Mouse (Mus musculus): Measurements from ENCODE around the gene Kcna5. TPM values are rescaled to one million over a fixed set of nuclear protein-coding genes. Genes with fewer than 3 reads are reported as not detected.
A peak's percentile ranks its signal among the peaks of the same experiment; 100 is the strongest.

Gene Kcna5
- total RNA-seq, 4 experiments from 2014 or later = 1.1 to 2.8 (median 1.7) TPM

- DNase-seq (ENCODE audit: low spot score in 2 of 2) = no peak
Measured at GRCm38 (mm10) chr6:126536926-126537325, 1.7 kb upstream of the Kcna5 start.

DNA sequence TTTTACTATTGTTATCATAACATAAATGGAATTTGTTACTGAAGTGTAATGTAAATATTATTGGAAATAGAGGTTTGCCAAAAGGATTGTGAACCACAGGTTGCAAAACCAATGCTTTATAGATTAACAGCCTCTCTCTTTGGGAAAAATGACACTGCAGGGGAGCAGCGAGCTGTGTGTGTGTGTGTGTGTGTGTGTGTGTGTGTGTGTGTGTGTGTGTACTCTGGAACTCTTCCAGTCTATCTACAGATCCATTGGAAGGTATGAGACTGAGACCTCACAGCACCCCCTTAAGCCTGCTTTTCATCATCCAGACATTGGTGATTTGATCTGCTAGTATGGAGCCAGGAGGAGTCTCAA is 679 bp upstream of the Kcna5 start:
- DNase-seq (ENCODE audit: low spot score in 2 of 2) = no peak

DNA sequence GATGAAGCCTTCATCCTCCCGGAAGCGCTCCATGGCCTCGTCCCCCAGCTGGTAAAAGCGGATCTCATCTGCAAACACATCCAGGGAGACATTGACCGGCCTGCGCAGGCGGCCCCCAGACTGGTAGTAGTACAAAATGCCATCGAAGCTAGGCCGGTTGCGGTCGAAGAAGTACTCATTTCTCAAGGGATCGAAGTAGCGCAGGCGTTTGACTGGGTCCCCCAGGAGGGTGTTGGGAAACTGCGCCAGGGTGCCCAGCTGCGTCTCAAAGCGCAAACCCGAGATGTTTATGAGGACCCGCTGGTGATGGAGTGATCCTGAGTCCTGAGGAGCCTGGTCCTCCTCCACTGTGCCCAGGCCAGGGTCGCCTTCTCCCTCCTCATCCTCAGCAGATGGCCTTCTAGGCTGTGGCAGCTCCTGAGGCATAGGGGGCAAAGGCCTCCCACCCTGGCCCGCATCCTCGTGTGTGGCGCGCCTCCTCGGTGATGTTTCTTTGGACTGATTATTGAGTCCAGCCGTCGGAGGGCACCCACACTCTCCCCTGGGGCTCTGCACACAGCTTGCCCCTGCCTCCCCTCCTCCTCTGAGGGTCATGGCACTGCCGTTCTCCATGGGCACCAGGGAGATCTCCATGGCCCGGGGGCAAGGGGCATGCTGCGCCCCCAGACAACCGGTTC is 543 bp downstream of the Kcna5 start:
- DNase-seq (ENCODE audit: low spot score in 2 of 2) = no peak

DNA sequence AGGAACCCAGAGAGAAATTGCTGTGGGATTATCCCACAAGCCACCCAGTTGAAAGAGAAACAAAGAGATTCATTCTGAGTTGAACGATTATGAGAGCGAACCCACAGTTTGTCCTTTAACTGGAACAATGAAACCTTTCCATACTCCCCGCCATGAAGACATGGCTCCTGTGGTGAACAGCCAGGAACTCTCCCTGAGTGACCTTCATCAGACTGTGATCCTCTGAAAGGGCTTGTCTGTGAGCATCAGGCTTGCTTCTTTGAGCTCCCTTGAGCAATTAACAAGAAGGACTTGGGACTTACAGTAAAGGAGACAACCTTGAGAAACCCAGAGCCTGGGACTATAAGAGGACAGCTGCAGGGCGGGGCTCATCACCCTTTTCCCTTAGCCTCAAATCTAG is 3.9 kb downstream of the Kcna5 start:
- no peak for DNase-seq (ENCODE audit: low spot score in 2 of 2)

- DNase-seq (ENCODE audit: low spot score in 2 of 2) = no peak
Measured at GRCm38 (mm10) chr6:126530019-126530418, 5.2 kb downstream of the Kcna5 start.

DNA sequence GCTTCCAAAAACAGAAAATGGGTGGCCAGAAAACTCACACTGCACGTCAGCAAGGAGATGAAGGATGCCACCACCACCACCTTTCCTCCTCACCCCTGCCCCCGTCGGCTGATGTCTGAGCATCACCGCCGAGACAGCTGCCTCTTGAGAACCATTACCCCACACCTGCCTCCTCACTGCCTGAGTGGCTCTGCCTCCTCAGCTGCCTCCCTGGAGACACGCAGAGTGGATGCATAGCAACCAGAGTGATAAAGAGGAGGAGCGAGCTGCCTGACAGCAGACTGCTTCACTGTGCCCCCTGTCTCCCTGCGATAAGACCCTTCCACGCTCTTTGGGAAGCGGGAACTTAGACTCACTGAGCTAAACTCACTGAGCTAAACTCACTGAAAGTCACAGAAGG is 20.5 kb downstream of the Kcna5 start:
- DNase-seq (ENCODE audit: low spot score in 2 of 2) = peak; percentile 21 to 27

GRCm38 (mm10) chr6:126513714-126514248 is 21.4 kb downstream of the Kcna5 start:
- DNase-seq (ENCODE audit: low spot score in 2 of 2) = no peak

GRCm38 (mm10) chr6:126513154-126513553 is 22.1 kb downstream of the Kcna5 start:
- no peak for DNase-seq (ENCODE audit: low spot score in 2 of 2)

GRCm38 (mm10) chr6:126508671-126509070 is 26.5 kb downstream of the Kcna5 start:
- no peak for DNase-seq (ENCODE audit: low spot score in 2 of 2)

GRCm38 (mm10) chr6:126503920-126504319 is 31.3 kb downstream of the Kcna5 start:
- no peak for DNase-seq (ENCODE audit: low spot score in 2 of 2)

DNA sequence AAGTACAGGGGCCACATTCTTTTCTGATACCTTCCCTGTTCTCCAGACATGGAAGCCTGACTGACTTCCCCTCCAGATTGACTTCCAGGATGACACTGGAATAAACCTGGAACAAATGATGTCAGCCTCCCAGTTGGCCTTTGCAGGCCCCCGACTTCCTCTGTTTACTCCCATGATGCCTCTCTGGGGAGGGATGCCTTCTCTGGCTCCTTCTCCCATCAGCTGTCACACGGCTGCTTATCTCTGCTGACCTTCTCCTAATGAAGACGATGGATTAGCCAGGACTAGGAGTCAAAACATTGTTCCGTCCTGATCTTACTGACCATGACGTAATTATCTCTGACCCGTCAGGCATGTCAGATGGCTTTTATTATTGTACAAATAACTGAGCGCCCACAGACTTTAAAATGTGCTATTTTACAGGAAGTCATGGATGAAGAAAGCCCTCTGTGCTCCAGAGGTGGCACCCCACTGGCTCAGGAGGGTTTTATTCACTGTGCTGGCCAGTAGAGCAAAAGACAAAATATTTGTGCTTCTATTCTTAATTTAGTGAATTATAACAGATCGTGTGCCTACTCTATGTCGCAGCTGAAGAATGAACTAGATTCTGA is 32.4 kb downstream of the Kcna5 start:
- DNase-seq (ENCODE audit: low spot score in 2 of 2) = no peak

- no peak for DNase-seq (ENCODE audit: low spot score in 2 of 2)
Measured at GRCm38 (mm10) chr6:126500985-126501384, 34.2 kb downstream of the Kcna5 start.

DNA sequence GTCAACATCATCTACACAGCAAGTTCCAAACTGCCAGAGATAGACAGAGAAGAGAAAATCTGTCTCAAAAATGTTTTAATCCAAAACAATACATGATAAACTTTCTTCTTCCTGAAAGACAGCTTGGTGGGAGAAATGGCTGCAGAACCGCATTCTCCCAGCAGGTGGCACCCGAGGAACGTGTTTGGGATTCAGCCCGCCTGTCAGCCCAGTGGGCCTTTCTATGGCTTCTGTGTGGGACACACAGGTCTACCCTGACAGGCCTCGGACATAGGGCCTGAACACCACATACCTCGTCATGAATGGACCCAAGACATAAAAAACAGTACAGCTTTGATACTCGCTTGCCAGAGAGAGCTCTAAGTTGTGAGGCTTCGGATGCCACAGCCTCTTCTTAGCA is 35.1 kb downstream of the Kcna5 start:
- DNase-seq (ENCODE audit: low spot score in 2 of 2) = peak; percentile 38 to 87

DNA sequence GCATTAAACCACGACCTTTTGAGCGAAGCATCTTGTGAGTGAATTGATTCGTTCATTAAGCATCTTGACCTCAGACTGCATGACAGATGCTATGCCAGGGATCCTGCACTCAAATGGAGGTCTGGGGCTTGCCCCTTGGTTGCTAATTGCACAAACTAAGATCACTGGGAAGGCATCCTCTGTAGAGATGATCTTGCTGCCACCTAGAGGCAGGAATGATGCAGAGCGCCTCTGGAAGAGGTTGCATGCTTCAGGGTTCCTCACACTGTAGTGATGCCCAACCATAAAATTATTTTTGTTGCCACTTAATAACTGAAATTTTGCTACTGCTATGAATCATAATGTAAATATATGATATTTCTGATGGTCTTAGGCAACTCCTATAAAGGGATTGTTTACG is 37.3 kb downstream of the Kcna5 start:
- DNase-seq (ENCODE audit: low spot score in 2 of 2) = peak; percentile 23 to 49

- DNase-seq (ENCODE audit: low spot score in 2 of 2) = no peak
Measured at GRCm38 (mm10) chr6:126497173-126497839, 37.9 kb downstream of the Kcna5 start.

DNA sequence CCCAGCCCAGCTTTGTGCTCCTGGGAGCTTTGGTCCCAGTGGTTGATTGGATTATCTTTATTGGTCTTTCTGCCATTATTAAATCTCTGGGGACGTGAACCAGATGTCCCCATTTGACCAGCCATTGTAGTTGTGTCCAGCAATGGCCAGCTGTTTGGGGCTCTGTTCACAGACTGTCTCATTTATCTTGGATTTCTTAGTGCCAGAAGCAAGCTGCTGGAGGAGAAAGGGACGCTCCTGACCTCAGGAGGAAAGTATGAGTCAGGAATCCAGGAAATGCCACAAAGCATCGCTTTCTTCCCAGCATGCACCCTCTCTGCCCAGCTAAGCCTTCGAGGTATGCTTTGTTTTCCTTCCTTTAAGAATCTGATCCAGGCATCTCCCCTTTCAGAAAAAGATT is 48.1 kb downstream of the Kcna5 start:
- DNase-seq (ENCODE audit: low spot score in 2 of 2) = no peak

DNA sequence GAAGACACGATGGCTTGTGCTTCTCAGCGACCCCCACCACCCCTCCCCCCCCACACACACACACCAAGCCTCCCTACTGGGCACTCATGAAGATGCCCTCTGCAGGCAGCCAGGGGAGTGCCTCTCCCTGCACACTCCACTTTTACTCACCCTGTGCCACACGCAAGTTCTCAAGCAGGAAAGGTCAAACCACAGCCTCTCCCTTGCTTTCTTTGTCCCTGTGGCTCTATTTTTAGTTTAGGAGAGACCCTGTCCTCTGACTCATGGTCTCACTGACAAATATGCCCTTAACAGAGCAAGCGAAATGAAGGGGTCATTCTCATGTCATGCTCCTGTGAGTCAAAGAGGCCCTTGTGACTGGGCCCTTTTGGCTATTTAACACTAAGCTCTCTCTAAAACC is 50.3 kb downstream of the Kcna5 start:
- DNase-seq (ENCODE audit: low spot score in 2 of 2) = no peak

DNA sequence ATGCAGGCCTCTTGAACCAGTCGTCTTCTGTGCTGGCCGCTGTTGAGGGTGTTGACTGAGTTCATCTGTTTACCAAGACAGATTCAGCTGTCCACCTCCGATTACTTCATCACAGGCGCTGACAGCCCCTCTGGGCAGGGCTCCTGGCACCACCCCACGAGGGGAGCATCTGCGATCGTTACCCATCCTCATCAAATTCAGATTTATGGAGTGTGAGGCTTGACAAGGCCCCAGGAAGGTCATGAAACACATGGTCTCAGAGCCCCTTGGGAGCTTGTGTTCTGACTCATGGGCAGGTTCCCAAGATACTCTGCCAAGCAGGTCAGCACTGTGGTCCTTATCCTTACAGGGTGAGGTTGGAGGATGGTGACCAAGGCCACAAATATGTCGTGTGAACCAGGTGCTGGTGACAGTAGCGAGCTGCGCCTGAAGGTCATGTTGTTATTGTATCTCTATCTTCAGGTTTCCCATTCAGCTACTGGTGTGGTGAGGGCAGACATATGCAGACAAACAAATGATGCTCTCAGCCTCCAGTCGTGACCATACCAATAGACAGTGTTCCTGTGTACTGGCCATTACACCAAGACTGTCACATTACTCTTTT is 51.8 kb downstream of the Kcna5 start:
- no peak for DNase-seq (ENCODE audit: low spot score in 2 of 2)

Measured in layer of hippocampus, adult 8-10 months (tissue).